Mouse (Mus musculus) G1E (cell line): ENCODE results near the gene Ahnak.

Source experiments
- CTCF ChIP-seq: IDR thresholded peaks from 2 replicates; pipeline ENCODE4 v1.5.1; 2012; ENCODE audit warnings: low read depth, low read length, inconsistent platforms, mixed read lengths
- POLR2AphosphoS5 ChIP-seq: IDR thresholded peaks from 2 replicates; pipeline ENCODE4 v1.6.1; 2012; ENCODE audit warnings: low read depth, low read length, inconsistent platforms; ENCODE audit not compliant: insufficient replicate concordance

- TF ChIP-seq CTCF (no peak), POLR2AphosphoS5 (no peak)
Observed at GRCm38 (mm10) chr19:9122390-9122789, 133.3 kb downstream of the Ahnak start.
